Mouse (Mus musculus) neural tube, embryonic 11.5 days (tissue): ENCODE measurements around the gene Nanos1. TPM values are rescaled to one million over a fixed set of nuclear protein-coding genes. Genes with fewer than 3 reads are reported as not detected.

Source experiments
- ATAC-seq: fragments of 200-750 bp; cut with Nextera tagmentation; 2 replicates; pipeline ENCODE4 v1.8.0; 2017; ENCODE audit warnings: moderate number of reproducible peaks, mild to moderate bottlenecking, moderate TSS enrichment, moderate library complexity; ENCODE audit not compliant: insufficient read depth, low FRiP score, low TSS enrichment
- DNase-seq: peaks from one replicate; pipeline ENCODE4 v3.0.0-alpha.2; 2015; ENCODE audit warnings: low spot score
- H3K27ac ChIP-seq: fragments of 300-500 bp; sonication (generic); 2 replicates; pipeline ENCODE4 v1.5.1; 2014; ENCODE audit warnings: low read depth, mild to moderate bottlenecking, low read length
- H3K27me3 ChIP-seq: fragments of 300-500 bp; sonication (generic); 2 replicates; pipeline ENCODE4 v1.6.1; 2014; ENCODE audit warnings: mild to moderate bottlenecking, low read length, mixed read lengths; ENCODE audit not compliant: control insufficient read depth, insufficient read depth
- H3K36me3 ChIP-seq: fragments of 300-500 bp; sonication (generic); 2 replicates; pipeline ENCODE4 v1.6.1; 2014; ENCODE audit warnings: mild to moderate bottlenecking, low read length, moderate library complexity, mixed read lengths; ENCODE audit not compliant: control insufficient read depth, insufficient read depth
- H3K4me1 ChIP-seq: fragments of 300-500 bp; sonication (generic); 2 replicates; pipeline ENCODE4 v1.6.1; 2014; ENCODE audit warnings: low read length, mixed read lengths; ENCODE audit not compliant: control insufficient read depth, insufficient read depth
- H3K4me2 ChIP-seq: fragments of 300-500 bp; sonication (generic); 2 replicates; pipeline ENCODE4 v1.6.1; 2014; ENCODE audit warnings: low read depth, mild to moderate bottlenecking, moderate library complexity
- H3K4me3 ChIP-seq: fragments of 300-500 bp; sonication (generic); 2 replicates; pipeline ENCODE4 v1.5.1; 2014; ENCODE audit warnings: low read depth, low read length
- H3K9ac ChIP-seq: fragments of 300-500 bp; sonication (generic); 2 replicates; pipeline ENCODE4 v1.6.1; 2014; ENCODE audit warnings: mild to moderate bottlenecking, low read length
- H3K9me3 ChIP-seq: fragments of 300-500 bp; sonication (generic); 2 replicates; pipeline ENCODE4 v1.6.1; 2016; ENCODE audit warnings: low read length; ENCODE audit not compliant: control insufficient read depth
- WGBS: fragments of 180-500 bp; shearing (Covaris S2); extraction: QIAGEN DNeasy Blood & Tissue Kit; methylation state at CpG from one replicate; pipeline ENCODE4 v1.1.7; 2014; 5-methylcytosine and 5-hydroxymethylcytosine counted together
- polyA plus RNA-seq: library from polyadenylated mRNA; unstranded; fragments of >200 nt; fragmentation: Nextera tagmentation; extraction: Ambion mirVana; gene quantifications from 2 replicates; pipeline ENCODE4 v1.2.1, GENCODE M21; 2014

Nanos1 gene
- polyA plus RNA-seq, 1 experiment from 2014 or later, result 4.6 TPM

DNA sequence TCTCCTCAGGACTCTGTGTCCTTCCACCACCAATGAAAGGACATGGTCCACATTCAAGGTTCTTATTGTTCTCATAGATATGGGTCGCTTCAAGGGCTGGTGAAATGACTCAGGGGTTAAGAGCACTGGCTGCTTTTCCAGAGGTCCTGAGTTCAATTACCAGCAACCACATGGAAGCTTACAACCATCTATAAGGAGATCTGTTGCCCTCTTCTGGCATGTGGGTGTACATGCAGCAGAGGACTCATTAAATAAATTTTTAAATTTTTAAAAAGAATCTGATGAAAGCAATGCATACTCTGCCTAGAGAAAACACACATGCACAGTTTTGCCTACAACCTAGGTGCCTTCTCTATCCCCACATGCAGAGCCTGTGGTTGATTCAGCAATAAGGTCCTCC lies 15.2 kb upstream of the Nanos1 start:
- Histone ChIP-seq H3K4me1 (no peaks in the 10 kb centered on the region), H3K9me3 (no peaks in the 10 kb centered on the region), H3K4me3 (no peak overlapping the region), H3K9ac (no peak overlapping the region), H3K27me3 (no peaks in the 10 kb centered on the region), H3K36me3 (no peaks in the 10 kb centered on the region), H3K4me2 (no peak overlapping the region), H3K27ac (no peak overlapping the region)
- 63% methylated on average over 1 of the region's 1 CpGs for WGBS
- DNase-seq (no peak), ATAC-seq (no peak)

DNA sequence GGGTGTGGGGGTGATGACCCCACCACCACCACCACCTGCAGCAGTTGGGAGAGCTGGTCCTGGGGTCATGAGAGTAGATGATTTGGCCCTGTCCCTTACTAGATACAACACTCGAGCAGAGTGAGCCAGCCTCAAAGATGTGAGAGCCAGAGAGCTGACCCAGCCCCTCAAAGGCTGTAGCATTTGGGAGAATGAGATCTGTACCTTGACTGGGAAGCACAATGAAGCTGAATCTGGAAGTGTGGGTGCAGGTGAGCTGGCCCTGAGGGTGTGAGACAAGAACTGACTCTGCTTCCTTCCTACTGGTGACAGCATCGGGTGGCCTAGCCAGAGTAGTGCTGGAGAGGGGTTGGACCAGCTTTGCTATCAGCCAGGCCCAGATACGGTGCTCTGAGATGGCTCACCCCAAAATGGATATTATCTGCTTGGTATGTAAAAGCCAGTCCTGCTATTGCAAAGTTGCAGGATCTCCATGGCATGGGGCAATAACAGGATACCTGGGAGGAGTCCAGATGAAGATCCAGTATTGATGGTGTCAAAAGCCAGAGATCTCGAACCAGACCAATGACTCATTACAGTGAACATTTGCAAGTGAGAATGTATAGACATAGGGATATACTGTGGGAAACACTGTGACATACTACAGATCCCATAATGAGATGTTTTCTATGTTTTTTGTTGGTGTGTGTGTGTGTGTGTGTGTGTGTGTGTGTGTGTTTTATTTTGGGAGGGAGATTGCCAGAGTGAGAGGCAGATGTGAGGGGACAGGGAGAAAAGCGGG lies 11.8 kb upstream of the Nanos1 start:
- no peak overlapping the region for H3K4me3 ChIP-seq
- no peak overlapping the region for H3K9ac ChIP-seq
- H3K9me3 ChIP-seq, result no peaks in the 10 kb centered on the region
- H3K27ac ChIP-seq, result no peak overlapping the region
- ATAC-seq, result no peak
- whole genome bisulfite sequencing, result 85% methylated on average over 5 of the region's 5 CpGs
- H3K27me3 ChIP-seq, result no peaks in the 10 kb centered on the region
- no peaks in the 10 kb centered on the region for H3K4me1 ChIP-seq
- H3K4me2 ChIP-seq, result no peak overlapping the region
- DNase-seq, result no peak
- H3K36me3 ChIP-seq, result no peaks in the 10 kb centered on the region

DNA sequence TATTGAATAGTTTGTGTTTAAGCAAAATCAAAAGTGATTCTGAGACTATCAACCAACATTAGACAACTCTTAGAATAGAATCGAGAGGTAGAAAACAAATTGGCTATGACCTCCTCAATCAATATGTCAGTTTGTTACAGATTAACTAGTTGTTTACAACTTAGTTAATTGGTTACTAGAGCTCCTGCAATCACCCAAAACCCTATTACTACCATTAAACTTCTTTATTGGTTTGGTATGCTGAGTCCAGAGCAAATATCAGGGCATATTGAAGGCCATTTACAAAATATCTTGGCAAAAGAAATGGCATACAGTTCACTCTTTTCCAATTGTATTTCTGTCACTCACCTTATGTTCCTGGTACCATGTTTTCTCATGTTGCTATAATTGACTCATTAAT lies 8.0 kb upstream of the Nanos1 start:
- H3K9me3 ChIP-seq, result no peaks in the 10 kb centered on the region
- no peaks in the 10 kb centered on the region for H3K36me3 ChIP-seq
- no peak overlapping the region for H3K27ac ChIP-seq
- WGBS, result 83% methylated on average over 1 of the region's 1 CpGs
- ATAC-seq, result no peak
- no peak overlapping the region for H3K4me3 ChIP-seq
- H3K4me1 ChIP-seq, result no peaks in the 10 kb centered on the region
- H3K9ac ChIP-seq, result no peak overlapping the region
- H3K4me2 ChIP-seq, result no peak overlapping the region
- no peaks in the 10 kb centered on the region for H3K27me3 ChIP-seq
- no peak for DNase-seq

DNA sequence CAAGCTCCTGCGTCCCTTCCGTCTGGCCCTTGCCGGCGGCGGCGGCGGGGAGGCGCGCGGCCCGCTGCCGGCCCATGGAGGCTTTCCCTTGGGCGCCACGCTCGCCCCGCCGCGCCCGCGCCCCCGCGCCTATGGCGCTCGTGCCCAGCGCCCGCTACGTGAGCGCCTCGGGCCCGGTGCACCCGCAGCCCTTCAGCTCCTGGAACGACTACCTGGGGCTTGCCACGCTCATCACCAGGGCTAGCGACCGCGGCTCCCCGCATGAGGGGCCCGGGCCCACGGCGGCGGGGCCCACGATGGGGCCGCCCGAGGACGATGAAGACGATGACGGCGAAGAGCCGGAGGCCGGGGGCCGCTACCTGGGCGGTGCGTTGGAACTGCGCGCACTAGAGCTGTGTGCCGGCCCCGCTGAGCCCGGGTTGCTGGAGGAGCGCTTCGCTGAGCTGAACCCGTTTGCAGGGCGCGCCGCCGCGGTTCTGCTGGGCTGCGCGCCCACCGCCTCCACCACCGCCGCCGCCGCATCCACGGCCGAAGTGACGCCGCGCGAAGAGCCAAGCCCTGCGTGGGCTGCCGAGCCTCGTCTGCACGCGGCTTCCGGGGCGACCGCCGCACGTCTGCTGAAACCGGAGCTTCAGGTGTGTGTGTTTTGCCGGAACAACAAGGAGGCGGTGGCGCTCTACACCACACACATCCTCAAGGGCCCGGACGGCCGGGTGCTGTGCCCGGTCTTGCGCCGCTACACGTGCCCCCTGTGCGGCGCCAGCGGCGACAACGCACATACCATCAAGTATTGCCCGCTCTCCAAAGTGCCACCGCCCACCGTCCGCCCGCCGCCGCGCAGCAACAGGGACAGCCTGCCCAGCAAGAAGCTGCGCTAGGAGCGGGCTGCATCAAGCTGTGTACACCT lies 658 bp downstream of the Nanos1 start:
- DNase-seq (peak; percentile 59), ATAC-seq (peak; percentile 62)
- Histone ChIP-seq H3K27me3 (peaks cover 4% of the 10 kb centered on the region; the same call in 1 of the 2 replicates), H3K4me2 (peak overlapping the region; percentile 100), H3K9ac (peak overlapping the region; percentile 63), H3K36me3 (0 out of 2 replicates have a peak, but pooled peaks cover 2% of the 10 kb centered on the region), H3K9me3 (no peaks in the 10 kb centered on the region), H3K4me3 (peak overlapping the region; percentile 71), H3K4me1 (no peaks in the 10 kb centered on the region), H3K27ac (0 out of 2 replicates have a peak overlapping the region, but pooled peaks have one; percentile 34)
- WGBS, result under 1% methylated on average over 93 of the region's 115 CpGs

DNA sequence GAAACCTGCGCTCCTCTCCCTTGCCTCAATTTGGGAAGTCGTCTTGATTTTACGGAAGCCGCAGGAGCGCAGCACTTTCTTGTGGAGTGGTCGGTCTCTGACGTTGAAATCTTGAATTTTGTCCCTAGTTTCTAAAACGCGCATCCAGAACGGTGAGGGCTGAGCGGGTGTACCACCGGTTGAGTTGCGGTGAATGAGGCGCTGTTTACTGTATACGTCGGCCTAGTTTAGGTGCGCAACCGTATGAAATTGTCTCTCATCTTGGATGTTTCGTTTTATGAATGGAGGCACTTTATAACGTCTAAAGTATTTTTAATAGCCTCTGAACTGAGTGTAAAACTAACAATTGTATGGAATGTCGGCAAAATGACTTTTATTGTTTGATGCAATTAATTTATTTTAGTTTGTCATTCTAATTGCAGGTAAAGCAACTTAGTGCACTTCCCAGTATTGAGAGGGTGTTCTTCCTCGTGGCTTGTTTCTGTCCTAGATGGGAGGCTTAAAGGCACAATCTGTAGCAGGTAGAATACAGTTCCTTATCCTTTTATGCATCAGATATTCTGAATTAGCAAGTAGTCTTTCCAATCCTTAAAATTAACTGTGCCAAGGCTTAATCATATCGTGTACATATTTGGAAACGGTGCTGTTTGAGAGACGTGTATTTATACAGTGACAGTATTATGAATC lies 1.5 kb downstream of the Nanos1 start:
- no peak overlapping the region for H3K27ac ChIP-seq
- no peaks in the 10 kb centered on the region for H3K9me3 ChIP-seq
- 0 out of 2 replicates have a peak, but pooled peaks cover 2% of the 10 kb centered on the region for H3K36me3 ChIP-seq
- WGBS, result 7% methylated on average over 25 of the region's 25 CpGs
- peak overlapping the region; percentile 100 for H3K4me2 ChIP-seq
- ATAC-seq (no peak), DNase-seq (no peak)
- no peak overlapping the region; the same call in 1 of the 2 replicates for H3K9ac ChIP-seq
- H3K4me1 ChIP-seq, result no peaks in the 10 kb centered on the region
- peak overlapping the region; percentile 71 for H3K4me3 ChIP-seq
- peaks cover 4% of the 10 kb centered on the region; the same call in 1 of the 2 replicates for H3K27me3 ChIP-seq

DNA sequence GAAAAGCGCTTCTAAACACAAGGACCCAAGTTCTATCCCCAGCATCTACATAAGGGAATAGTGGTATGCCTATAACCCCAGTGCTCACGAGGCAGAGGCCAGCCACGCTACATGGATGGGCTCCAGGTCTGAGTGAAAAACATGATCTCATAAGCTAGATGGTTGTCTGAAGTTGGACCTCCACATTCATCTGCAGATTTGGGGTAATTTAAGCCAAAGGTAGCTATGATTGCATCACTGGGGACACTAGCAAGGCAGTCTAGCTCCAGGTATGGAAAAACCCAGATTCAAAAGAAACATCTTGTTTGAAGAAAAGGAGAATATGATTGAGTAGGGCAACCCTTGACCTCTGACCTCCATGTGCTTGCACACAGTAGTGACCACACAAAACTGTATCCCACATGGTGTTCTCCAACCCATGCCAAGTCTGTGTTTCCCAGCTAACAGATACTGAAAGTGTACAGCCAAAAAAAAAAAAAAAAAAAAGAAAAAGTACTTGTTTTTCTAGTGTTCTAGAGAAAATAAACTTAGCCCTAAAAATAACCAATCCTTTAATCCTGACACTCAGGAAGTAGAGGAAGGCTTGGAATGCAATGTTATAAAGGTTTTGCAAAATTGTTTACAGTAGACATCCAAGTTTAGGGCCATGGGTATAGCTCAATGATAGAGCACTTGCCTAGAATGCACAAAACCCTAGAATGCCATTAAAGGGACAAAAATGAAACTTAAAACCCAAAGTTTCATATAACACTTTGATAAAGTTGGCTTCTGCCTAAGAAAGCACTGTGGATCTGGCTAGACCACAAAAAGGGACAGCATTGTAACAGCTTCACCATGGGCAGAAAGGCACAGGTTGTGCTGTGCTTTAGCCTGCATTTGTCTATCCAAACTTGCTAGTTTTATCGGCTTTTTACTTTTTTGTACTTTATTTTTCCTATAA lies 3.4 kb downstream of the Nanos1 start:
- Histone ChIP-seq H3K36me3 (peaks cover 9% of the 10 kb centered on the region; the same call in 1 of the 2 replicates), H3K27me3 (peaks cover 4% of the 10 kb centered on the region; the same call in 1 of the 2 replicates), H3K4me3 (no peak overlapping the region), H3K4me1 (no peaks in the 10 kb centered on the region), H3K4me2 (no peak overlapping the region), H3K9ac (no peak overlapping the region), H3K27ac (no peak overlapping the region), H3K9me3 (no peaks in the 10 kb centered on the region)
- ATAC-seq (no peak), DNase-seq (no peak)
- WGBS, result 73% methylated on average over 4 of the region's 4 CpGs

DNA sequence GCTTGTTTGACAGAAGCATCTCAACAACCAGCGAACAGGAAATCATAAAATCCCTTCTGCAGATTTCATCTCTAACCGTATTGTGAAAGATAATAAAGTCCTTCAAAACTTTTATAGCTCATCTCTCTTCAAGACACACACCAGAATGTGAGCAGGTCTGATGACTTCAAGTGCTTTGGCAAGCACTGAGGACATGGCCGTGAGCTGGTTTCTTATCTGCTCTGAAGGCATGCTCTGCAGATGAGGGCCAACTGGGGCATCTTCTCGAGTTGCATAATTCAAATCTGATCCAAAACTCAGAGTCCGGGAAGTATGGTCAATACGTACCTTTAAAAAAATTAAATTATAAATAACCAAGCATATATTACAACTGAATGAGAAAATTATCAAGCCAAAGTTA lies 17.6 kb downstream of the Nanos1 start:
- no peak overlapping the region for H3K4me3 ChIP-seq
- H3K36me3 ChIP-seq, result peaks cover 15% of the 10 kb centered on the region
- no peaks in the 10 kb centered on the region for H3K9me3 ChIP-seq
- no peaks in the 10 kb centered on the region for H3K4me1 ChIP-seq
- no peak overlapping the region for H3K4me2 ChIP-seq
- 94% methylated on average over 6 of the region's 6 CpGs for WGBS
- H3K9ac ChIP-seq, result no peak overlapping the region
- H3K27ac ChIP-seq, result no peak overlapping the region
- DNase-seq (no peak), ATAC-seq (no peak)
- no peaks in the 10 kb centered on the region for H3K27me3 ChIP-seq
